Mouse (Mus musculus) adrenal gland, adult 2 months (tissue): Measurements from ENCODE around the gene Exoc3l2. TPM values are rescaled to one million over a fixed set of nuclear protein-coding genes. Genes with fewer than 3 reads are reported as not detected.
A peak's percentile ranks its signal among the peaks of the same experiment; 100 is the strongest.

Source experiments
- DNase-seq: peaks from one replicate; pipeline ENCODE4 v3.0.0; 2021
- polyA plus RNA-seq: library from polyadenylated mRNA; depleted of rRNA; stranded (reverse); fragments of >200 nt; gene quantifications from 2 replicates; pipeline ENCODE4 v1.2.3, GENCODE M21; 2012; rRNA removed
- total RNA-seq, 2 experiments: library from RNA; stranded (reverse); gene quantifications; 2 replicates each; pipeline ENCODE4 v1.2.3; 2021

The Exoc3l2 gene
- total and polyA plus RNA-seq, 3 experiments = 31.9 to 58.8 (median 57.9) TPM

- DNase-seq = no peak
Measured at GRCm38 (mm10) chr7:19523017-19523756, 60.1 kb downstream of the Exoc3l2 start.

GRCm38 (mm10) chr7:19523757-19524419 lies 60.8 kb downstream of the Exoc3l2 start:
- DNase-seq = peak; percentile 62

GRCm38 (mm10) chr7:19524420-19525104 lies 61.4 kb downstream of the Exoc3l2 start:
- DNase-seq = no peak

GRCm38 (mm10) chr7:19525105-19525481 lies 62.0 kb downstream of the Exoc3l2 start:
- no peak for DNase-seq

GRCm38 (mm10) chr7:19531077-19531476 lies 67.9 kb downstream of the Exoc3l2 start:
- no peak for DNase-seq

GRCm38 (mm10) chr7:19532240-19532639 lies 69.1 kb downstream of the Exoc3l2 start:
- DNase-seq = no peak

GRCm38 (mm10) chr7:19534676-19535075 lies 71.5 kb downstream of the Exoc3l2 start:
- peak; percentile 46 for DNase-seq

GRCm38 (mm10) chr7:19540771-19541566 lies 77.8 kb downstream of the Exoc3l2 start:
- DNase-seq = no peak

GRCm38 (mm10) chr7:19541681-19542154 lies 78.6 kb downstream of the Exoc3l2 start:
- no peak for DNase-seq

GRCm38 (mm10) chr7:19542155-19542691 lies 79.1 kb downstream of the Exoc3l2 start:
- peak; percentile 32 for DNase-seq

GRCm38 (mm10) chr7:19543584-19543983 lies 80.5 kb downstream of the Exoc3l2 start:
- DNase-seq = no peak

- DNase-seq = no peak
Measured at GRCm38 (mm10) chr7:19546007-19546406, 82.9 kb downstream of the Exoc3l2 start.

Other genes with a start within 250 kb of the Exoc3l2 start
- 10 to 100 TPM; 31.2 to 43.5 TPM for gene Opa3, start 235.0 kb upstream of the Exoc3l2 start, total RNA-seq
- 30.2 and 32.3 TPM in 2 replicates for gene Opa3, start 235.0 kb upstream of the Exoc3l2 start, polyA plus RNA-seq
- gene Vasp, start 191.5 kb upstream of the Exoc3l2 start, total RNA-seq = 10 to 100 TPM; 45.8 to 55.8 TPM
- gene Vasp, start 191.5 kb upstream of the Exoc3l2 start, polyA plus RNA-seq = 136 and 143 TPM in 2 replicates
- gene Ppm1n, start 183.3 kb upstream of the Exoc3l2 start, total RNA-seq = not detected
- 0.09 and 0.68 TPM in 2 replicates for gene Ppm1n, start 183.3 kb upstream of the Exoc3l2 start, polyA plus RNA-seq
- gene Rtn2, start 180.7 kb upstream of the Exoc3l2 start, total RNA-seq = 1 to 10 TPM; 4.2 to 7.4 TPM
- gene Rtn2, start 180.7 kb upstream of the Exoc3l2 start, polyA plus RNA-seq = 14.6 and 19.4 TPM in 2 replicates
- gene Fosb, start 153.3 kb upstream of the Exoc3l2 start, total RNA-seq = 10 to 100 TPM in 1 of 2 experiments, 1 to 10 TPM in 1; 5.8 to 34.5 TPM
- gene Fosb, start 153.3 kb upstream of the Exoc3l2 start, polyA plus RNA-seq = 2.6 and 3.2 TPM in 2 replicates
- gene Ercc1, start 118.6 kb upstream of the Exoc3l2 start, total RNA-seq = 10 to 100 TPM; 36.5 to 40.8 TPM
- 36.3 and 37.8 TPM in 2 replicates for gene Ercc1, start 118.6 kb upstream of the Exoc3l2 start, polyA plus RNA-seq
- gene Cd3eap, start 103.8 kb upstream of the Exoc3l2 start, total RNA-seq = 10 to 100 TPM; 13.2 to 13.3 TPM
- gene Cd3eap, start 103.8 kb upstream of the Exoc3l2 start, polyA plus RNA-seq = 12.3 and 21.5 TPM in 2 replicates
- 1 to 10 TPM; 6.5 to 8.3 TPM for gene Ppp1r13l, start 103.6 kb upstream of the Exoc3l2 start, total RNA-seq
- 16.9 and 20.2 TPM in 2 replicates for gene Ppp1r13l, start 103.6 kb upstream of the Exoc3l2 start, polyA plus RNA-seq
- 10 to 100 TPM; 21.7 to 25.5 TPM for gene Ercc2, start 81.3 kb upstream of the Exoc3l2 start, total RNA-seq
- 92.3 and 94.7 TPM in 2 replicates for gene Ercc2, start 81.3 kb upstream of the Exoc3l2 start, polyA plus RNA-seq
- 1 to 10 TPM in 1 of 2 experiments, under 1 TPM in 1; 0.98 to 5.2 TPM for gene Klc3, start 59.2 kb upstream of the Exoc3l2 start, total RNA-seq
- gene Klc3, start 59.2 kb upstream of the Exoc3l2 start, polyA plus RNA-seq = 1.3 and 3.7 TPM in 2 replicates
- gene Ckm, start 58.6 kb upstream of the Exoc3l2 start, total RNA-seq = not detected
- 0.84 and 1.0 TPM in 2 replicates for gene Ckm, start 58.6 kb upstream of the Exoc3l2 start, polyA plus RNA-seq
- 10 to 100 TPM; 40.5 to 56.8 TPM for gene Mark4, start 4.5 kb upstream of the Exoc3l2 start, total RNA-seq
- gene Mark4, start 4.5 kb upstream of the Exoc3l2 start, polyA plus RNA-seq = 71.6 and 79.0 TPM in 2 replicates
- 10 to 100 TPM in 1 of 2 experiments, 1 to 10 TPM in 1; 9.8 to 13.2 TPM for gene Bloc1s3, start 45.0 kb downstream of the Exoc3l2 start, total RNA-seq
- gene Bloc1s3, start 45.0 kb downstream of the Exoc3l2 start, polyA plus RNA-seq = 31.9 and 37.2 TPM in 2 replicates
- 10 to 100 TPM; 70.2 to 81.4 TPM for gene Trappc6a, start 45.1 kb downstream of the Exoc3l2 start, total RNA-seq
- gene Trappc6a, start 45.1 kb downstream of the Exoc3l2 start, polyA plus RNA-seq = 253 and 254 TPM in 2 replicates
- gene Nkpd1, start 54.5 kb downstream of the Exoc3l2 start, total RNA-seq = under 1 TPM in 1 of 2 experiments, not detected in 1; 0.14 TPM
- gene Nkpd1, start 54.5 kb downstream of the Exoc3l2 start, polyA plus RNA-seq = 0.38 and 0.64 TPM in 2 replicates
- gene Ppp1r37, start 99.7 kb downstream of the Exoc3l2 start, total RNA-seq = 10 to 100 TPM; 68.3 to 70.8 TPM
- 159 and 163 TPM in 2 replicates for gene Ppp1r37, start 99.7 kb downstream of the Exoc3l2 start, polyA plus RNA-seq
- gene Zfp296, start 114.0 kb downstream of the Exoc3l2 start, total RNA-seq = under 1 TPM; 0.69 to 0.98 TPM
- 3.1 and 3.4 TPM in 2 replicates for gene Zfp296, start 114.0 kb downstream of the Exoc3l2 start, polyA plus RNA-seq
- 10 to 100 TPM; 83.8 to 84.2 TPM for gene Gemin7, start 114.3 kb downstream of the Exoc3l2 start, total RNA-seq
- gene Gemin7, start 114.3 kb downstream of the Exoc3l2 start, polyA plus RNA-seq = 177 and 183 TPM in 2 replicates
- 10 to 100 TPM; 34.4 to 37.3 TPM for gene Clasrp, start 141.2 kb downstream of the Exoc3l2 start, total RNA-seq
- gene Clasrp, start 141.2 kb downstream of the Exoc3l2 start, polyA plus RNA-seq = 280 and 380 TPM in 2 replicates
- 10 to 100 TPM; 26.5 to 33.9 TPM for gene Relb, start 166.1 kb downstream of the Exoc3l2 start, total RNA-seq
- gene Relb, start 166.1 kb downstream of the Exoc3l2 start, polyA plus RNA-seq = 79.2 and 85.8 TPM in 2 replicates
- gene Clptm1, start 201.7 kb downstream of the Exoc3l2 start, total RNA-seq = 100 to 1,000 TPM; 151 to 152 TPM
- gene Clptm1, start 201.7 kb downstream of the Exoc3l2 start, polyA plus RNA-seq = 157 and 178 TPM in 2 replicates
- 1 to 10 TPM in 1 of 2 experiments, not detected in 1; 3.1 TPM for gene Apoc2, start 214.6 kb downstream of the Exoc3l2 start, total RNA-seq
- 0.28 TPM in 1 of 2 replicates, not detected in the other for gene Apoc2, start 214.6 kb downstream of the Exoc3l2 start, polyA plus RNA-seq
- 1 to 10 TPM; 1.5 to 1.9 TPM for gene Gm44805, start 218.1 kb downstream of the Exoc3l2 start, total RNA-seq
- gene Gm44805, start 218.1 kb downstream of the Exoc3l2 start, polyA plus RNA-seq = 2.3 and 4.1 TPM in 2 replicates
- gene Apoc4, start 218.1 kb downstream of the Exoc3l2 start, total RNA-seq = 100 to 1,000 TPM in 1 of 2 experiments, 10 to 100 TPM in 1; 40.7 to 204 TPM
- 95.0 and 181 TPM in 2 replicates for gene Apoc4, start 218.1 kb downstream of the Exoc3l2 start, polyA plus RNA-seq
- 1,000 to 10,000 TPM in 1 of 2 experiments, 100 to 1,000 TPM in 1; 204 to 1,066 TPM for gene Apoc1, start 229.3 kb downstream of the Exoc3l2 start, total RNA-seq
- gene Apoc1, start 229.3 kb downstream of the Exoc3l2 start, polyA plus RNA-seq = 76.5 and 212 TPM in 2 replicates
- gene Apoe, start 235.9 kb downstream of the Exoc3l2 start, total RNA-seq = 1,000 to 10,000 TPM; 1,105 to 1,118 TPM
- gene Apoe, start 235.9 kb downstream of the Exoc3l2 start, polyA plus RNA-seq = 1,670 and 1,938 TPM in 2 replicates